Mouse (Mus musculus): ENCODE data around the gene Prrc2b. TPM values are rescaled to one million over a fixed set of nuclear protein-coding genes. Genes with fewer than 3 reads are reported as not detected.
A peak's percentile ranks its signal among the peaks of the same experiment; 100 is the strongest.

The Prrc2b gene
- total and polyA plus RNA-seq, 2 experiments = 5.5 to 14.7 TPM

DNA sequence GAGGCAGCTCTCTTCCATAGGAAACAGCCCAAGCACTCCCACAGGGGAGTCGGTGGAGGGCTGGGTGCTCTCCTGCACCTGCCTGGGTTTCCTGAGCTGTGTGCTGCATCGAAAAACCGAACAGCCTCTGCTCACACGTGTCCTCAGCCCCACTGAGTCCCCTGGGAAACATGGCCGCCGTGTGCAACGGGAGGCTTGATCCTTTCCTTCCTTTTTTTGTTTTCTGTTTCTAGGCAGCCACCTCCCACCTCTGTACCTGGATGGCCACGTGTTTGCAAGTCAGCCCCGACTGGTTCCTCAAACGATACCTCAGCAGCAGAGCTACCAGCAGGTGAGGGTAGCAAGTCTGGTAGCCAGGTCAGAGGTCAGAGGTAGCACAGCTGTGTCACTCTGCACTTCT, 71.2 kb downstream of the Prrc2b start:
- no peak overlapping the region for H3K9ac ChIP-seq (ENCODE audit: low read depth, low read length)
- no peaks in the 10 kb centered on the region for H3K27me3 ChIP-seq (ENCODE audit: control insufficient read depth, insufficient read depth, low read length)
- TF ChIP-seq CTCF (IDR thresholded peaks at IDR 0.05; ENCODE audit: low read depth, low read length) (no peak), POLR2A (IDR thresholded peaks at IDR 0.05; ENCODE audit: extremely low read depth, insufficient read depth, low read length) (no peak)
- H3K36me3 ChIP-seq (ENCODE audit: control insufficient read depth, insufficient read depth, low read length) = peaks cover 29% of the 10 kb centered on the region; the same call in 1 of the 2 replicates
- H3K4me3 ChIP-seq (ENCODE audit: insufficient read depth, low read depth, low read length) = no peak overlapping the region
- H3K4me1 ChIP-seq (ENCODE audit: control insufficient read depth, insufficient read depth, low read length) = no peaks in the 10 kb centered on the region
- DNase-seq (ENCODE audit: extremely low read depth, low read depth, low spot score) = no peak
- no peaks in the 10 kb centered on the region; the same call in 1 of the 2 replicates for H3K79me2 ChIP-seq (ENCODE audit: control insufficient read depth, insufficient read depth, low read length)
- H3K27ac ChIP-seq (replicated peaks; ENCODE audit: insufficient read depth, low read depth, low read length) = no peak overlapping the region
- whole genome bisulfite sequencing = 90% methylated on average over 10 of the region's 10 CpGs

DNA sequence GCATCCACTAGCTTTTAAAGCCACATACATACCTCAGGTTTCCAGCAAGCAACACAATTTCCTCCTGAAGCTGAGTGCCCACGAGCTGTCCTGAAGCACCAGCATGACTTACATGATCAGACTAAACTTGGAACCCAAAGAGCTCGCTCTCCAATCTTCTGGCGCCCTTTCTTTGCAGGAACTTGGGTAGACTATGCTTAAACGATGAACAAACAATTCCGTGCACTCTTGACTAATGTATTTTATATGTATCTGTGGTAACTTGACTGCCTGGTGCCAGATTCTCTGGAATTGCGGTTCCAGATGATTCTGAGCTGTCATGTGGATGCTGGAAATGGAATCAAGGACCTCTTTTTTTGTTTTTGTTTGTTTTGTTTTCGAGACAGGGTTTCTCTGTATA, 84.6 kb downstream of the Prrc2b start:
- Histone ChIP-seq H3K79me2 (ENCODE audit: control insufficient read depth, insufficient read depth, low read length) (no peaks in the 10 kb centered on the region), H3K27me3 (ENCODE audit: control insufficient read depth, insufficient read depth, low read length) (no peaks in the 10 kb centered on the region), H3K36me3 (ENCODE audit: control insufficient read depth, insufficient read depth, low read length) (peaks cover 7% of the 10 kb centered on the region), H3K9ac (ENCODE audit: low read depth, low read length) (no peak overlapping the region), H3K27ac (replicated peaks; ENCODE audit: insufficient read depth, low read depth, low read length) (no peak overlapping the region), H3K4me1 (ENCODE audit: control insufficient read depth, insufficient read depth, low read length) (peaks cover 6% of the 10 kb centered on the region), H3K4me3 (ENCODE audit: insufficient read depth, low read depth, low read length) (no peak overlapping the region)
- no peak for TF ChIP-seq CTCF (IDR thresholded peaks at IDR 0.05; ENCODE audit: low read depth, low read length)
- TF ChIP-seq POLR2A (IDR thresholded peaks at IDR 0.05; ENCODE audit: extremely low read depth, insufficient read depth, low read length) = no peak
- WGBS = 32% methylated on average over 7 of the region's 7 CpGs
- DNase-seq (ENCODE audit: extremely low read depth, low read depth, low spot score) = no peak

DNA sequence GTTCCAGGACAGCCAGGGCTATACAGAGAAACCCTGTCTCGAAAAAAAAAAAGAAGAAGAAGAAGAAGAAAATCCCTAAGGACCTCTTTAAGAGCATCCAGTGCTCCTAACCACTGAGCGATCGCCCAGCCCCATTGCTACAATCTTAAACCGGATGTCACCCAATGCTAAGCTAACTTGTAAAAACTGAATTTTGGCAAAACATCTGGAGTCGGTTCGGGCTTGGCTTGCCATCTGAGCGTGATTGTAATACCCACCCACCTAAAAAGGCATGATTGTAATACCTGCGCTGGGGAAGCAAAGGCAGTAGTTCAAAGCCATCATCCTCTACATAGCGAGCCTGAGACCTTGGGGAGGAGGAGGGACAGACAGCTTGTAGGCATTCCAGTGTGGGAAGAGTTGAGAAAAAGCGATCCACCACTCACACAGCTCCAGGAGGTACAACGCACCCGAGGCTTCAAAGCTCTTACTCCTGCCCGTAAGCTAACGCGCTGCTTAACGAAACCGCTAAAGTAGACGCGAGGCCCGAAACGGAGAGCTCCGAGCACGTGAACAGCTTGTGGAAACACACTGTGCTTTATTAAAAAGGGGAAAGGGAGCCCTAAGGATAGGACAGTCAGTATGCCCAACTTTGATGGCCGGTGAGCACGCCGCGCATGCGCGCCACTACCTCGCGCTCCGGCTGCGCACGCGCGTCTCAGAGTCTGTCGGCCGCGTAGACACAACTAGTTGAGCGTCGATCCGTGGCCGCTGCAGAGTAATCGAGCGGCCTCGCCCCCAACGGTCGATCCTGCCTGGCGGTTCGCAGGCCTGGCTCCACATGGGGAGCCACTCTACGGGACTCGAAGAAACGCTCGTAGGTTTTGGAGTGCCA, 85.2 kb downstream of the Prrc2b start, which contains the start of gene Pomt1:
Pomt1 (plus strand) TSS at position 705 of the 874 bp plus-strand sequence.
- no peaks in the 10 kb centered on the region for H3K27me3 ChIP-seq (ENCODE audit: control insufficient read depth, insufficient read depth, low read length)
- no peak for TF ChIP-seq CTCF (IDR thresholded peaks at IDR 0.05; ENCODE audit: low read depth, low read length)
- 0 out of 2 replicates have a peak, but pooled peaks have one; percentile 51 for TF ChIP-seq POLR2A (IDR thresholded peaks at IDR 0.05; ENCODE audit: extremely low read depth, insufficient read depth, low read length)
- under 1% methylated on average over 54 of the region's 54 CpGs for WGBS
- peaks cover 6% of the 10 kb centered on the region for H3K36me3 ChIP-seq (ENCODE audit: control insufficient read depth, insufficient read depth, low read length)
- peak within 1 kb of the TSS; percentile 73 for H3K4me3 ChIP-seq (ENCODE audit: insufficient read depth, low read depth, low read length)
- H3K27ac ChIP-seq (replicated peaks; ENCODE audit: insufficient read depth, low read depth, low read length) = peak within 1 kb of the TSS; percentile 79
- H3K4me1 ChIP-seq (ENCODE audit: control insufficient read depth, insufficient read depth, low read length) = peaks cover 6% of the 10 kb centered on the region
- DNase-seq (ENCODE audit: extremely low read depth, low read depth, low spot score) = peak; percentile 84
- peak within 1 kb of the TSS; percentile 72 for H3K9ac ChIP-seq (ENCODE audit: low read depth, low read length)
- no peaks in the 10 kb centered on the region for H3K79me2 ChIP-seq (ENCODE audit: control insufficient read depth, insufficient read depth, low read length)

DNA sequence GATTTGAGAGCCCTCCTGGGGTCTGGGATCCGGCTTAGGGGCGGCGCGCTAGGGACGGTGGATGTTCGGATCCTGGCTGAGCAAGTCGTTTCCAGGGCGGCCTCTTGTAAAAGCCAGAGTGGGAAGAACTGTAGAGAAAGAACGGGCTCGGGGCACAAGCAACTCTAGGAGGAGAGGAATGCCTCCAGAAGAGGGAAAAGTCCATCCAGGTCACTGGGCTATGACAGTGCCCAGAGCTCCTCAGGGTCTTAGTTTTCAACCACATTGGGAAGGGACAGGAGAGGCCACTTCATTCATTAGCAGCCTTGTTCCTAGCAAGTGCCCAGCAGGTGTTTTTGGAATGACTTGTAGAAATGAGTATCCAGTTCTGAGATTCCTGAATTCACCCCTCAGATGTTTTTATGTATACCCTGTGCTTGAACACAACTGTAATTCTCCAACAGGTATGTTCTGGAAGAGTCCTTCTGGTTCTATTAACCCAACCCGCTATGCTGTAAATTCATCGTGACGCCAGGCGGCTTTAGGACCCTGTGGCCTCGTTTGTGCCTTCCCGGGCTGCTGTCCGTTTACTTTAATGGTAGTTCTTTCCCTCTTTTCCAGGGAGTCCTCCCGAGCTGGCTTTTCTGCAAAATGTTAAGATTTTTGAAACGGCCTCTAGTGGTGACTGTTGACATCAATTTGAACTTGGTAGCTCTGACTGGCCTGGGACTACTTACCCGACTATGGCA, 86.0 kb downstream of the Prrc2b start:
- Histone ChIP-seq H3K27ac (replicated peaks; ENCODE audit: insufficient read depth, low read depth, low read length) (peak overlapping the region; percentile 62), H3K9ac (ENCODE audit: low read depth, low read length) (peak overlapping the region; percentile 72), H3K79me2 (ENCODE audit: control insufficient read depth, insufficient read depth, low read length) (no peaks in the 10 kb centered on the region), H3K4me3 (ENCODE audit: insufficient read depth, low read depth, low read length) (peak overlapping the region; percentile 73), H3K36me3 (ENCODE audit: control insufficient read depth, insufficient read depth, low read length) (peaks cover under 1% of the 10 kb centered on the region; the same call in 1 of the 2 replicates), H3K27me3 (ENCODE audit: control insufficient read depth, insufficient read depth, low read length) (no peaks in the 10 kb centered on the region), H3K4me1 (ENCODE audit: control insufficient read depth, insufficient read depth, low read length) (peaks cover 6% of the 10 kb centered on the region)
- peak; percentile 80 for DNase-seq (ENCODE audit: extremely low read depth, low read depth, low spot score)
- WGBS = under 1% methylated on average over 20 of the region's 20 CpGs
- TF ChIP-seq POLR2A (IDR thresholded peaks at IDR 0.05; ENCODE audit: extremely low read depth, insufficient read depth, low read length) (no peak), CTCF (IDR thresholded peaks at IDR 0.05; ENCODE audit: low read depth, low read length) (no peak; the same call in 1 of the 2 replicates)

DNA sequence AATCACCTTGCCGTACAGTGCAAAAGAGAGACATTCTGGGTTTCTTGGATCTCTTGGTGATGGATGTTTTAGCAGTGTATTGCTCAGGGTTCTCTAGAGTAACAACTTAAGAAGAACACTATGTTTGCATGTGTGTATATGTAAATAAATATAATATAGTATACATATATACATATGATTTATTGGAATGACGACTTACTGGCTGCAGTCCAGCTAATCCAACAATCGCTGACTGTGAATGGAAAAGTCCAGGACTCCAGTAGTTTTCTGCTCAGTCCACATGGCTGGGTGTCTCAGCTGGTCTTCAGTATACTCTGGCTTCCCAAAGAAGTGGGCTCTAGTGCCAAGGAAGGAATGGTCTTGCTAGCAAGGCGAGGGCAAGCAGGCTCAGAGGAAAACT, 86.7 kb downstream of the Prrc2b start:
- Histone ChIP-seq H3K36me3 (ENCODE audit: control insufficient read depth, insufficient read depth, low read length) (no peaks in the 10 kb centered on the region; the same call in 1 of the 2 replicates), H3K9ac (ENCODE audit: low read depth, low read length) (0 out of 2 replicates have a peak overlapping the region, but pooled peaks have one; percentile 18), H3K79me2 (ENCODE audit: control insufficient read depth, insufficient read depth, low read length) (no peaks in the 10 kb centered on the region), H3K27me3 (ENCODE audit: control insufficient read depth, insufficient read depth, low read length) (no peaks in the 10 kb centered on the region), H3K27ac (replicated peaks; ENCODE audit: insufficient read depth, low read depth, low read length) (no peak overlapping the region), H3K4me1 (ENCODE audit: control insufficient read depth, insufficient read depth, low read length) (peaks cover 6% of the 10 kb centered on the region), H3K4me3 (ENCODE audit: insufficient read depth, low read depth, low read length) (no peak overlapping the region)
- TF ChIP-seq POLR2A (IDR thresholded peaks at IDR 0.05; ENCODE audit: extremely low read depth, insufficient read depth, low read length) = no peak
- TF ChIP-seq CTCF (IDR thresholded peaks at IDR 0.05; ENCODE audit: low read depth, low read length) = no peak
- WGBS = 31% methylated on average over 4 of the region's 4 CpGs
- DNase-seq (ENCODE audit: extremely low read depth, low read depth, low spot score) = no peak

Measured in liver, adult 2 months (tissue).